Mouse (Mus musculus) megakaryocyte, embryonic 14.5 days (primary cell): Measurements from ENCODE around the gene 2010111I01Rik.

ENCODE experiments used
- FLI1 ChIP-seq: IDR thresholded peaks from 2 replicates; pipeline ENCODE4 v1.6.1; 2012; ENCODE audit warnings: low read length, inconsistent platforms, mixed read lengths
- GATA1 ChIP-seq: IDR thresholded peaks from 3 replicates; pipeline ENCODE4 v1.6.1; 2012; ENCODE audit warnings: mixed read lengths, low read length, inconsistent platforms, borderline replicate concordance

GRCm38 (mm10) chr13:63251118-63251889, 286.6 kb downstream of the 2010111I01Rik start:
- TF ChIP-seq GATA1 (no peak), FLI1 (no peak)
